Mouse (Mus musculus): ENCODE results near the gene Npl.
A peak's percentile ranks its signal among the peaks of the same experiment; 100 is the strongest.
"Not testable (repeated sequence)": the region's sequence is repeated elsewhere in the genome, so short reads cannot be mapped to it uniquely, and the experiment has no call there.

Npl gene

DNA sequence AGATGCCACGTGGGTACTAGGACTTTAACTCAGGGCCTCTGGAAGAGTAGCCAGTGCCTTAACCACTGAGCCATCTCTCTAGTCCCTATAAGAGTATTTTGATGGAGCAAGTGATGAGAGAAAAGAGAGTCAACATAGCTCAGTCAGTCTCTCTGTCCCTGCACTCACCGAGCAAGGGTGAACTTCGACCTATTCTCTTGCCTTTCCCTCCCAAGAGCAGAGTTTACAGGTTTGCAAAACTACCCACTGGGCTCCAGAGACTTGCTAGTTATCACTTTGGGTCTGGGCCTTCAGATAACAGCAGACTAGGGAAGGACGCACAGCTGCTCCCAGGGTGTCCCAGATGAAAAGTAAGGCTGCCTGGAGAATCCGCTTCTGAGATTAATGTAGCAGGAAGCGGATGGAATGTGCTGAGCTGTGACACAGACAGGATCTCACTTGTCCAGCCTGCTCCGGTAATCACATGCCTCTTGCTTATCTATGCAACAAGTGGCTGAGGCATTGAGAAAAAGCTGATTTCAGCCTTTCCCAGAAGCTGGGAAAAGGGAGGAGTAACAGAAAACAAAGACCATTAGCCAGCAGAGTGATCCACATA is 7.0 kb downstream of the Npl start:
- peak; percentile 46 for DNase-seq (ENCODE audit: low spot score)

DNA sequence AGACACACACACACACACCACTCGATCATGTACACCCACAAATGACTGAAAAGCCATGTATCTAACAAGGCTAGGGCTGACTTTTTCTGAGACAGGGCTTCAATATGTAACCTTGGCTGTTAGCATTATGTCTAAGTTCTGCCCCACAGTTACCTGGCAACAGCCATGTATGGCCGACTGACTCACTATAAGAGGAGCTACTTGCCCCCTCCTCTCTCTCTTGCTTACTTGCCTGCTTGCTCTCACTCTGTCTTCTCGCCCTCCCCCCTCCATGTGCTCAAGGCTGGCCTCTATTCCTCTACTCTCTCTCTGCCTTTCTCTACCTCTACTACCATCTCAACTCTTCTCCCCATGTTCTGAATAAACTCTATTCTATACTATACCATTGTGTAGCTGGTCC is 9.1 kb downstream of the Npl start:
- DNase-seq (ENCODE audit: low spot score) = no peak

GRCm38 (mm10) chr1:153539739-153540333 is 10.0 kb downstream of the Npl start:
- DNase-seq (ENCODE audit: low spot score) = no peak

DNA sequence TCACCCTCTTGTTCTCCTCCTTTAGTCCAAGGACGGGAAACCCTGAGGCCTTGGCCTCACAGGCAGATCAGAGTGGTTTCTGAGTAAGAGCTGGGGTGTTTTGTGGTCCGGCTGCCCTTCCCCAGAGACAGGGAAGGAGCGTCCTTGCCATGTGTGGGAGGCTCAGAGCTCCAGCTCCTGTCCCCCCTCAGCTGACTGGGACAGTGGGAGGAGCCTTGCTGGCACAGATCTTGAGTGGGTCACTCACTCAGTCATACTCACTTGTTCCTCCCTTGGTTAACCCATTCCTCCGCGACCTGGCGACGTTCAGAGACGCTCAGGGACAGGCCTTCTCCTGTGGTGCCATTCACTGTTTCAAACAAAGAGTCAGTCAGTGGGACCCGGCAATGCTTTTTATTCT is 14.2 kb downstream of the Npl start:
- DNase-seq (ENCODE audit: low spot score) = no peak

- not testable (repeated sequence) for DNase-seq (ENCODE audit: low spot score)
Observed at GRCm38 (mm10) chr1:153532896-153533295, 16.9 kb downstream of the Npl start.

DNA sequence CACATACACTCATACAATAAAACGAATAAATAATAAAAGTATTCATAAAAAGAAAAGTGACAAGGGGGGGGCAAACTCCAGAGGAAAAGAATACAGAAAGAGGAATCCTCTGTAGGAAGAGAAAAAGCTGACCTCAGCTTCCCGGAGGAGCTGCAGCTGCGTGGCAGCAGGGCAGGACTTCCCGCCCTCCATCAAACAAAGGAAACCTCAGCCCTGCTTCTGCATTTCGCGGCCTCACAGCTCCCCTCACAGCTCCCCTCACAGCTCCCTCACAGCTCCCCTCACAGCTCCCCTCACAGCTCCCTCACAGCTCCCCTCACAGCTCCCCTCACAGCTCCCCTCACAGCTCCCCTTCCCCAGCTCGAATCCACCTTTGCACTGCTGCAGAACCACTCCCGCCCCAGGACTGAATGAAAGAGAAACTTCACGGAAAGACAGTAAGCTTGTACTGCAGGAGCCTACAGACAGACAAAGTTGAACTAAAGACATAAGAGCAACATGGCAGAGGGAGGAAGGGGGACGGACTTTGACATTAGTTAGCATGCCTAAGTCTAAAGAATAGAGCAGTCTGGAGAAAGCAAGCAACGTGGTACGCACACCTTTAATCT is 17.5 kb downstream of the Npl start:
- no peak for DNase-seq (ENCODE audit: low spot score)

DNA sequence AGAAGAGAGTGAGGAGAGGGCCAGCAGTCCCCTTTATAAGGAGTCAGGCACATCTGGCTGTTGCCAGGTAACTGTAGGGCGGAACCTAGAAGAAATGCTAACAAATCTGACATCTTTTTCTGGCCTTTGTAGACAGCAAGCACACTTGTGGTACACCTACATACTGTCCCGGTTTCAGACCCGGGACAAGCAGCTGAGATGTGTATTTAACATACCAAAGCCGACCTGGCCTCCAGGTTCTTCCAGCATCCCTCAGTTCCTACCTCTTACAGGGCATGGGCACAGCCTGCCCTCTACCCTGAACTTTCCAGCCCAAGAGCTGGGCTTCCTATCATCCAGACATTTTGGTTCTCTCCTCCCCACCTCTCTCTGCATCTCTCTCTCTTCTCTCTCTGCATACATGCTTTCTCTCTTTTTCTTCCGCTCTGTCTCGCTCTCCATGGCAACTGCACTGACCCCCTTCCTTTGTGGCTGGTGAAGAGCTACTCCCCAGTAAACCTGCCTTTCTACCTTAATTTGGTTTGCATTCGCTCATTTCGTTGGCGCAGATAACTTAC is 18.1 kb downstream of the Npl start:
- no peak for DNase-seq (ENCODE audit: low spot score)

DNA sequence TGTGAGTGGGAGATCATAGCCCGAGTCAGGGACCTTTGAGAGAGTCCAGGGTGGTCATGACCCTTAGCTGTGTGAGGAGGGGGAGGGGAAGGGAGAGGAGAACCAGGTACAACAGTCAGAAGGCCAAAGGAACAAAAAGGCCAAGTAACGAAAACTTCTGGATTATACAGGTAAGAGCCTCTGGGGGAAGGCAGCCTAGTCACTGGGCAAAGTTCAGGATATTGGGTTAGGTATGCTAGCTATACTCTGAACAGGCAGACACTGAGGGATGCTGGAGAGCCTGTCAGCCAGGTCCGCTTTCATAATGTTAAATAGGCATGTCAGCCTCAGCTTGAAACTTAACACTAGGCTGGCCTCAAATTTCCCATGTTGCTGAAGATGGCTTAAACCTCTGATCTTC is 27.7 kb downstream of the Npl start:
- no peak for DNase-seq (ENCODE audit: low spot score)

GRCm38 (mm10) chr1:153515368-153515767 is 34.5 kb downstream of the Npl start:
- DNase-seq (ENCODE audit: low spot score) = no peak

- DNase-seq (ENCODE audit: low spot score) = no peak
Observed at GRCm38 (mm10) chr1:153510330-153511009, 39.4 kb downstream of the Npl start.

DNA sequence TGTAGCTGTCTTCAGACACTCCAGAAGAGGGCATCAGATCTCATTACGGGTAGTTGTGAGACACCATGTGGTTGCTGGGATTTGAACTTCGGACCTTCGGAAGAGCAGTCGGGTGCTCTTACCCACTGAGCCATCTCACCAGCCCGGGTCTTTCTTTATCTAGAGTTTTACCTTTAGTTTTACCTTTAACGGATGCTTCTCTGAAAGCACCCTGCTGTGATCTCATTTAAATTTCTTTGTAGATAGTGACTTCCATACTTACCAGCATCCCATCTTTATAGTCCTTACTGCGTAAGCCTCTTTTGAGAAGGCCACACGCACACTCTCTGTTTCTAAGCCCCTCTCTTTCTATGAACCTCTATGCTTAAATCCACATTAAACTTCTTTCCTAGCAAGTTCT is 40.3 kb downstream of the Npl start:
- DNase-seq (ENCODE audit: low spot score) = not testable (repeated sequence)

DNA sequence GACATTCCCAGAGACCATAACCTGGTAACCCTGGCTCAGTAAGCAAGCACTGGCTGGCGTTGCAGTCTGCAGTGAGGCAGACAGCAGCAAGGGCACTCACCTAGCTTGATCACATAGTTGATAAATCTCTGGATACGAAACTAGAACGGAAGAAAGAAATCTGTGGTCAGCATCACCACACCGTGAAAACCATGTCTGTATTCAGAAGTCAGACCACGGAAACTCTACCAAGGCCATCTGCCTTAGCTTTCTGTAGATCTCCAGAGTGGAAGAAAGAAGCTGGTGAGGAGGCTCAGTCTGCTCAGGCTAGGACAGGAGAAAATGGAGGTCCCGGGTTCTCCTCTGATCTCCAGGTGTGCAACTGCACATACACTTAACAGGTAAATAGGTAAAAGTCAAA is 40.8 kb downstream of the Npl start:
- DNase-seq (ENCODE audit: low spot score) = no peak

- peak; percentile 99 for DNase-seq (ENCODE audit: low spot score)
Observed at GRCm38 (mm10) chr1:153506266-153506665, 43.6 kb downstream of the Npl start.

GRCm38 (mm10) chr1:153501644-153502321 is 48.1 kb downstream of the Npl start:
- peak; percentile 85 for DNase-seq (ENCODE audit: low spot score)

DNA sequence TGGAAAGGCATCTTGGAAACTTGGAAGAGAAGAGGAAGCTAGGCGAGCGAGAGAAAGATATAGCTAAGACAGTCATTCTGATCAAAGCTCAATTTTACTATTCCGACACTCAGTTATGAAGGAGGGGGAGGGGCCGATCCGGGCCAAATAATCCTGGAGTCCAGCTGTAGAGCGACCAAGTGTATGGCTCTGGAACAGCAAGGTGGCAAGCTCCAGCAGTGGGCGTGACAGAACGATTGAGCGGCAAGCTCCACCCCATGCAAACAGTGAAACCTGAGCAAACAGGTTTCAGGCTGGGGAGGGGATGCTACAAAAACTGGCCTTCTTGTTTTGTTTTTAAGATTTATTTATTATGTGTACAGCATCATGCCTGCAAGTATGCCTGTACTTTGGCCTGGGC is 49.8 kb downstream of the Npl start:
- no peak for DNase-seq (ENCODE audit: low spot score)

DNA sequence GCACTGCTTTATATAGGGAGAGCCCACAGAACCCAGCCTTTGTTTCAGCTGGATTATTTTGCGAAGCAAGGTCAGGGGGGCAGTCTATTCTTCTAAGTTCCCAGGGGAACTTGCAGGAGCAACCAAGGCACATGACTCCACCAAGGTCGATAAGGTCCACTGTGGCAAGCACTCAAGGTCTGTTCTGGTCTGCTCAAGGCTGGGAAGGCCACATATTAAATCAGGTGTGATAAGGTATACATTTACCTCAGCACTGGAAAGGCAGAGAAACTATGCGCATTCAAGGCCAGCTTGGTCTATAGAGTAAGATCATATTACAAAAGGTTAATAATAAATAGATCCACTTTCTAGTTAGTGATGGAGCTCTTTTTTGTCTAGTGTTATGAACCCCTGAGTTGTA is 53.8 kb downstream of the Npl start:
- no peak for DNase-seq (ENCODE audit: low spot score)

DNA sequence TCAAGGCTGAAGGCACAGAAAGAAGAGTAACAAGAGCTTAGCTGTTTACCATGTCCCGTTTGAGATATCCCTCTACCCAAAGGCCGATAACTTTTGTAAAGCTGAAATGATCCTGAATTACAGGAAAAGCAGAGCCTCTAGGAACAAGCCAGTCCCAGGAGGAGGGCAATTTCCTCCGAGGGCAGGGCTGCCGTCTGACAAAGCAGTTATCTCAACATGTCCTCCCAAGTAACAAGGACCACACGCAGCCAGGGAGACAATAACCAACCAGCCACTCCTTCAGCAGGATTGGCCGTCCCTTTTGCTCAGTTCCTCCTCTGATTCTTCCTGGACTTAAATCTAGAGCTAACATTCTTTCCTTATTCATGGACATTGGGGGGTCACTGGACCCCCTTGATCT is 55.9 kb downstream of the Npl start:
- no peak for DNase-seq (ENCODE audit: low spot score)

GRCm38 (mm10) chr1:153493338-153493737 is 56.5 kb downstream of the Npl start:
- DNase-seq (ENCODE audit: low spot score) = no peak

- DNase-seq (ENCODE audit: low spot score) = no peak
Observed at GRCm38 (mm10) chr1:153491822-153492221, 58.0 kb downstream of the Npl start.

GRCm38 (mm10) chr1:153491345-153491744 is 58.5 kb downstream of the Npl start:
- no peak for DNase-seq (ENCODE audit: low spot score)

DNA sequence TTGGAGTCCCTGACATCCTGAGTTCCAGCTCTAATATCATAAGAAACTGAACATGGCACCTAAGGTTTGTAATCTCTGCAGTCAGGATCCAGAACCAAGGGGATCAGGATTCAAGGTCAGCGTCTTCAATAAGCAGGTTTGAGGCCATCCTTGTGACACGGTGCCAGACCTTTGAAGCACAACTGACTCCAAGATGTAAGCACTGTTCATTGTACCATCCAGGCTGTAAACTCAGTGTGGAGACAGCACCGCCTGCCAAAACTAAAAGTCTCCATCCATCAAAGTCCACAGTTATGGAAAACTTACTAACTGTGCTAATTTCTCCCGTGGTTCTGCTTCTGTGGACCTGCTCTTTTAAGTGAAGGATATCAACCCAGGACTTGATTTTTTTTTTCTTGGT is 59.9 kb downstream of the Npl start:
- no peak for DNase-seq (ENCODE audit: low spot score)

DNA sequence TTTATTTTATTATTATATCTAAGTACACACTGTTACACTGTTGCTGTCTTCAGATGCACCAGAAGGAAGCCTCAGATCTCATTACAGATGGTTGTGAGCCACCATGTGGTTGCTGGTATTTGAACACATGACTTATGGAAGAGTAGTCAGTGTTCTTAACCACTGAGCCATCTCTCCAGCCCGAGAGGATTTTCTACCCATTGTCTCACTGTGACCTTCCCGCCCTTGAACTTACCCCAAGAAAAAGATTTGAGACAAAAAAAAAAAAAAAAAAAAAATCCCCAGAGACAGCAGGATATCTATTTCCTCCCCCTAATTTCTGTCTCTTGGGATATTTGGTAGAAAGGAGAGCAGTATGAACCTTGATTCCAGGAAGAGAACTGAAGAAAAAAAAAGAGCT is 60.3 kb downstream of the Npl start:
- no peak for DNase-seq (ENCODE audit: low spot score)
